Mouse (Mus musculus) layer of hippocampus, adult 11-12 months (tissue): ENCODE measurements around the gene Xpnpep2.

ENCODE experiments used
- DNase-seq: peaks from one replicate; pipeline ENCODE4 v3.0.0; 2022; ENCODE audit warnings: low spot score

The Xpnpep2 gene

DNA sequence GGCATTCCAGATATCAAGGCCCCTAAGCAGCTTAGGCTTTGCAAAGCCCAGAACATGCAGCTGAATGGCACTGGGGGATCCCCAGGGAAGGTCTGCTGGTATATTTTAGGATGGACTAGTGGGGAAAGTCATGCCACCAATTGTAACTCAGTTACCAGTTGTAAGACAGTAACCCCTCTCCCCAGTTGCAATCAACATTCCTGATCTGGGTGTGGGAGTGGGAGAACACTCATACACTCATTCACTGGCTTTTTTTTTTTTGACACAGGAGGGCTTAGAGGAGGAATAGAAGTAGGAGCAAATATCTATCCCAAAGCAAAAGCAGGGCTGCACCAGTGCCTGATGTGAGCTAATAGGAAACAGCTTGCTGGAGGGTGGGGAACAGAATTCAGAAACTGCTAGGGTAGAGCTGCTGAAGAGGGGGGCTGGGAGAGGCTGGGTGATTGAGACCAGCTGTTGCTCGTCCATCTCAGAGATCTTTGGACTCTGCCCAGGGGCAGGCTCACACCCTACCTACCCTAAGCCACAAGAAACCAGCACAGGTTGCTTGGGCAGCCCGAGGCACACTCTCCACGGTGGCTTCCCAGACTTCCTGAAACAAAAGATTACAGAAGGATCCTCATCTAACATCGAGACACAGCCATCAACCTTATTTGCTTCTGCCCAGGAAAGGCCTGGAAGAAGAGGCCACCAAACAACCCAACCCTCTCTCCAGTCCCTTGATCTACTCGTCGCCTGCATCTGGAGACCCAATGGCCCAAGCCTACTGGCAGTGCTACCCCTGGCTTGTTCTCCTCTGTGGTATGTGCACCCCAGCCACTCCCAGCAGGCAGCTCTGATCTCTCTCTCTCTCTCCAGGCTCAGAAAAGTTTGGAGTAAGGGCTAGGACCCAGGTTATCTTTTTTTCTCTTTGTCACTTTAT lies at the start of gene Xpnpep2:
Xpnpep2 (plus strand) TSS at position 332 of the 922 bp plus-strand sequence.
- DNase-seq, result no peak

DNA sequence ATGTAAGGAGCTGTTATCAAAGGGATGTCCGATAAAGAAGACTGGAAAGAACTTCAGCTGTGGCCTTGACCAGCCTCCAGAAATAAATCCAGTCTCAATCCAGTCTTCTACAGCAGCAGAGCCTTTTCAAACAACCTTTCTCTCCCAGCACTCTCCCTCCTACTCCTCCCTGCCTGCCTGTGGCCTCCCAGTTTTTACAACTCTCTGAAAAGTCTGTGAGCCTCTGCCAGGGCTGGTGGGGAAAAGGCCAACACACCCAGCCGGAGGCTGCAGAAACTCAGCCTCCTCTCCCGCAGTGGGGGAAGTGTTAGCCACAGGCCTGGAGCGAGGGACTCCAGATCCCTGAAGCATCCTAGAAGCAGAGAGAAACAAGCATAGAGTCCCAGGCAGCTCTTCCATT lies 46.0 kb upstream of the Xpnpep2 start:
- no peak for DNase-seq

DNA sequence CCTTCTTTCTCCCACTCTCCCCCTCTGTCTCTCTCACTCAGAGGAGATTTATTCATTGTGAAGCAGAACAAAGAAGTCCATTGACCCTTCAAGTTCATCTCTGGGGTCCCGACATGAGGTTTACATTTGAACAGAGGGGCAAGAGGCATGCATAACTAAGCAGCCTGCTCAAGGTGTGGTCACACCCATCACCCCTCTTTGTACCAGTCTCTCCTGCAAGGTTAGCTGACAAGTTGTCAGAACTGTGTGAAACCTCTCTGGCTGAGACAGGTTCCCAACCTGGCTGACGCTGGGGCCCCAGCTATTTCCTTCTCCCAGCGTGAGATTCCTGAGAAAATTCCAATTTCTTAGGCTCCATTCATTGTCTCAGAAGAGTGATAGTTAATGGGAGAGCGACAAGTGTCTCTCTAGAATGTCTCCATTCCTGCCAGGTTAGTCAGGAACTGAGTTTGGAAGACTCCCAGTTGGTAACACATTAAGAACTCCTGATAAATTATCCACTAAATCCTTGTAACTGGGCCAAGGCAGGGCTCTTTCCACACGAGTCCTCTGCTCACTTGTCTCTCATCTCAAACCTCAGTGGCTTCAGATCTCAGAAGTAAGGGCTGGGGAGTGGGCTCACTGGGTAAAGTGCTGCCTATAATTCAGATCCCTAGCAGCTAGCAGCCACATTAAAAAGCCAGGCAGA lies 44.2 kb upstream of the Xpnpep2 start:
- no peak for DNase-seq

DNA sequence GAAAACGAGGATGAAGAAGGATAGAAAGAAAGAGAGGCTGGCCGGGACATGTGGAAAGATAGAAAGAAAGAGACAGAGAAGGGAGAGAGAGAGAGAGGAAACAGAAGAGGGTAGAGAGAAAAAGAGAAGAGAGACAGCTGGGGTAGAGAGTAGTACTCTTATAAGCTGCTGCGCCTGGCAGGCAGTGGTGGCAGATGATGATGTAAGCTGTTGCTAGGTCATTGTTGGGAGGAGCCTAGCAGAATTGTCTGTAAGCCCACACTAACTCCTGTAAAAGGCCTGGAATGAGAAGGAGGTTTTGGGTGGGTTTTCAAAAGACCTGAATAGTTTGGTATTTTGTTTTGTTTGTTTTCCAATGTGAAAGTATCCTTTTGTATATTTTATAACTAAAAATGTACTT lies 41.6 kb upstream of the Xpnpep2 start:
- DNase-seq, result no peak

DNA sequence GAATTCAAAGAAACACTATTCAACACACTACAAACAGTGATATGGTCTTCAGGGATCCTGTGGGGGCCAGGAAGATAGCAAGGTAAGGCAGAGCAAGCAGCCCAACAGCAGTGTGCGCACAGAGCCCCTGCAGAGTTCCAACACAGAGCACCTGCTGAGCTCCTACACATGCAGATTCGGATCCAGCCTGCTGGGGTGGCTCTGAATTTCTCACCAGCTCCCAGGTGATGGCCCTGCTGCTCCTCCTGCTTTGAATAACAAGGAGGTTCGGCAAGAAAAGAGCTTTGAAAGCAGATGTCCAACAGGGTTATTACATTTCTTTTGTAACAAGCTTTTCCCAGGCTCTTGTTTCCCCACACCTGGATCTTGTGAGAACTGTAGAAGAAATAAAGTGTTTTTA lies 36.6 kb upstream of the Xpnpep2 start:
- DNase-seq, result no peak

DNA sequence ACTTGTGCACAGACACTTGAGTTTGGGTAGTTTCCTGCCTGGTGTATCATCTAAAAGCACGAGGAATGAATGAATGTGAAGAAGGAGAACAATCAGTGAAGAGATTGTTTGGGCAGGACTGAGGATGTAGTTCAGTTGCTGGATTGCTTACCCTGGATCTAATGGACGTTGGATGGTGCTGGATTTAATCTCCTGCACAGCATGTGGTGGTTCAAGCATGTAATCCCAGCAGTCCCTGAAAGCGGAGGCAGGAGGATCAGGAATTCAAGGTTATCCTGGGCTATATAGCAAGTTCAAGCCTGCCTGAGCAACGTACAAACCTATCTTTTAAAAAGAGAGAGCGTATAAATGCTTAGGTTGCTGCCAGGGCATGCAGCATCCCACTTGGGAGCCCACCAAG lies 36.1 kb upstream of the Xpnpep2 start:
- DNase-seq, result no peak

DNA sequence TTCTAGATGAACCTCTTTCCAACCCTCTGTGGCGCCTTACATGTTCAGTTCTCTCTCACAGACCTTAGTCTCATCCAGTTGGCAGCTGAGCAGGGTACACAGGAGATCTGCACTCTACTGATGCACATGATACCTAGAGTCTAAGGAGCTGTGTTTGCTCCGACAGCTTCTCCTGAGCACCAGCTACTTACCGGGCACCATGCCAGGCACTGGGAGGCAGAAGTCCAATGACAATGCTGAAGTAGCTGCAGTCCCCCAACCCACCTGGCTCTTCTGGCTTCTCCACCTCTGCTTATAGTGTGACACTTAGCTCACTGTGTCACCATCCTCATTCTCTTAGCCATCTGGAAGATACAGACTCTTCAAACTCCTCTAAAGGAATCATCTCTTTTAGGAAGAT lies 33.8 kb upstream of the Xpnpep2 start:
- no peak for DNase-seq

DNA sequence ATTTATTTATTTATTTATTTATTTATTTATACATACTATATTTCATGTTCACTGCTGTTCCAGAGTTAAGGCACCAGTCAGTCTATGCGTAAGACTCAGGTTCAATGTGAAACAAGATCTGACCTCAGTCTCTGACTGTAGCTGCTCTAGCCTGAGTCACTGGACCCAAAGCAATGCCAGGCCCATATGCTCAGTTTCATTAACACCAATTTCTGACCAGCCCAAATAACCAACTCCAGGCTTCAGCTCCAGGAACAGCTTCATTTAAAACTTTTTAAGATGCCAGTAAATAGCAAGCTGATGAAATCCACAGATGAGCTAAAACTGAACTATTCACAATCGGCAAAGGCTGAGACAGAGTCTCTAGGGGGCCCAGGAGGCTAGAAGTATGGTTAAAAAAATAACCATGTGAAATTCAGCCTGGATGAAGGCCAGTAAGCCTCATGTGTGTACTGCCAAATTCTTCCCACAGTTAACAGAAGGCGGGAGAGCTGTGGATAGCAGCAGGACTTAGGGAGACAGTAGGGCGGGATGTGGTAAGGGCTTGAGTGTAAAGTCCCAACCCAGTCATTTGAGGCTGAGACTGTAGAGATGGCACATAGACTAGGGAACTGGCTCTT lies 31.6 kb upstream of the Xpnpep2 start:
- no peak for DNase-seq

DNA sequence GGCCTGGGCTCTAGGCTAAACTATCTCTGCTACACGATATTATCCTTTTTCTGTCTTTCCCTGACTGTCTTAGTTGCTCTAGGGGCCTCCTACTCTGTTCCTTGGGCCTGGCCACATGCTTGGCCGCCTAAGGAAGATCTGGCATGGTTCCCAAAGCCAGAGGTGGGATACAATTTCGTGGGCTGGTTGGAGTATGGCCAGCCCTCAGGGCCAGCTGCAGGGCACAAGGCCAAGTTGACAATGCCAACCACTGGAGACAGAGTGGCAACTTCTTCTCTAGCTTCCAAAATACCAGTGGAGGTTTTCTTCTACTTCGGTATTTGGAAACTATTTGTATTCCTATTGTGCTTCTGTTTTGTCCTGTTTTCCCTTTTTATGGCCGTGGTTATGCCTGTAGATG lies 26.2 kb upstream of the Xpnpep2 start:
- DNase-seq, result no peak

DNA sequence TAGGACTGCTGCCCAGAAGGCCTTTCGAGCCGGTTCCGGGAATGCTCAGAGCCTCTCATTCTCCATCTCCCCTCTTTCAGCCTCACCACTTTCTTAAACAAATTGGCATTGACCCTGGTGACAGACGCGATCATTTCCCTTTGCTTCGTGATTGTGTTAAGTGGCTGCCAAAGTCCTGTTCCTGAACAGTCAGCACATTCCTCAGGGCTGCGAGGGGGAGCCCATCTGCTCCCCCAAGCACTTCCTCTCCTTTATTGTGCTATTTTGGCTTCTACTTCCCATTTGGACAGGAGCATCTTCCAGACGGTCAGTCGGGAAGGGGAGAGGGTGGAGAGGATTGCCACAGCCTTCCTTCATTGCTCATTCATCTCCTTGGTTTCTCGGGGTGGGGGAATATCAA lies 16.4 kb upstream of the Xpnpep2 start:
- no peak for DNase-seq

DNA sequence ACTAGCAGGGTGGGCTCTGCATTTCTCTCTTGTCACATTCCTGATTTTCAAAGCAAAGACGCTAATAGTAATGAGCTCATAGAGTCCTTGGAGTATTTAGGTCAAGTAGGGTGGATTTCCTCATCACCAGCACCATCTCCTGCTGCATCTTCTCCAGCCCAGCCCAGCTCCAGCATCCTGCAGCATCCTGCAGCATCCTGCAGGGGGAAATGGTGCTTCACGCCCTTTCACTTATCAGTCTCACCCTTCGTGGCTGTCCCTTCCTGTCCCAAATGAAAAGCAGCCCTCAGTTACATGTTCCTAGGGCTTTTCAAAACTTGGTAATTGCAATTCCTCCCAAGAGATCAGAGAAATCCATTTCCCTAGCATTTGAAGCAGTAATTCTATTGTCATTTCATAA lies 15.0 kb upstream of the Xpnpep2 start:
- DNase-seq, result no peak

DNA sequence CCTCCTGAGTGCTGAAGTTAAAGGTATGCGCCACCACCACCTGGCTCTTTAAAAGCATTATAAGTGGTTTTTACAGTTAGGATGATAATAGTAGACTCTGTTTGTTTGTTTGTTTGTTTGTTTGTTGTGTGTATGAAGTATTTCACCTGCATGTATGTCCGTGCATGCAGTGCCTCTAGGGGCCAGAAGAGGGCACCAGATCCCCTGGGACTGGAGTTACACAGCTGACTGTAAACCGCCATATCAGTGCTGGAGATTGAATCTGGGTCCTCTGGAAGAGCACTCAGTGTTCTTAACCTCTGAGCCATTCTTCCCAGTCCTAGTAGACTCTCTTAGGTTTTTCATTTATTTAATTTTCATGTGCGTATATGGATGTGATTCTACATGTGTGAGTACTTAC lies 13.9 kb upstream of the Xpnpep2 start:
- no peak for DNase-seq

DNA sequence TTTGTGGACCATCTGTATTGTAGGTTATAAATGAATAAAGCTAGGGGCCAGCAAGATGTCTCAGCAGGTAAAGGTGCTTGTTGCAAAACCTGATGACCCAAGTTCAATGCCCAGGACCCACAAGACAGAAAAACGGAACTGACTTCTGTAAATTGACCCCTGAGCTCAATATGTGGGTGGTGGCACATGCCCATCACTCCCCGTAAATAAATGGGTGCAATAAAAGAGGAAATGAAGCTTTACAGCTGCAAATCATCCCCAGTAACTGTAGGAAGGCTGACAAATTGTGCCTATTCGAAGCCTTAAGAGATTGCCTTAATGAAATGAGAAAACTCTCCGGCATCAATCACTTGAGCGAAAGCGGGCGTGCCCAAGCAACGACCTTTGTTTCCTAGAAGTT lies 11.9 kb upstream of the Xpnpep2 start:
- no peak for DNase-seq

DNA sequence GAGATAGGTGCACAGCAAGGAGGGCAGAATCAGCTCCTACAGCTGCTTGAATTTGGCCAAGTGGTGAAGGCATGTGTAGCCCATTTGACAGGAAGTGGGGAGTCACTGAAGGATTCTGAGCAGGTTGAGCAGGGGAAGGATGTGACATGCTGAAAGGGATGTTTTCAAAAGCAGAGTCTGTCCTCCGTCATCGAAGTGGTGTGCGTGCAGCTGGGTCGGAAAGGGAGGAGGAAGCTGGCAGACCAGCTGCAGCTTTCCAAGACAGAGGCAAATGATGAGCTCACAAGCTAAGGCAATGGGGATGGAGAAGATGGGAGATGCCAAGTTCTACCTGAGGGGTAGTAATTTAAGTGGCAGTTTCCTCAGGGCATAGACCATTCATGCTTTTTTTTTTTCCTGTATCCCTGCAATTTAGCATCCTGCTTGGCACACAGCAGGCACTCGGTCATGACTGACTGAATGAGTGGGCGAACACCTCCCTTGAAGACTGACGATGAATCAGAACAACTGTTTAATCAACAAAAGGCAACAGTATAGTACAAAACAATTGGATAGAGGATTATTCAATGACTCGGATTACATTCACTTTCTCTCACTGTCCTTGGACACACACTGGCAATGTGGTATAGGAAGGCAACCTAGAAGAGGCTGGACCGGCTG lies 9.9 kb upstream of the Xpnpep2 start:
- no peak for DNase-seq

DNA sequence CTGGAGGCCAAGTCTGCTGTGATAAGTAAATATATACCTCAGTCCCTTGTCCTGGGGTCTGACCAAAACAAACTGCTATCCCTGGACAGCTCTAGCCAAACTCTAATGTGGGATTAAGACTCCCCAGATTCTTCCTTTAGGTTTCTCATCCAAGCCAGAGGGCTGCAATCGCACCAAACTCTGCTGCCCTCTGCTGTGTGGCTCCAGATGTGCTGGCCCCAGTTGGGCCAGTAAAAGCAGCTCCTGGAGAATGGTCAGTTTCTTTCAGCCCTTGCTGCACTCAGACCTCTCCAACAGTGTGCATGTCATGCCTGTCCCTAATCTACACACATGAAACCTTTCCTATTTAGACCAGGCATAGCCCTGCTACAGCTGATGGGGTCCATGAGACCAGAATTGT lies 8.7 kb upstream of the Xpnpep2 start:
- no peak for DNase-seq

DNA sequence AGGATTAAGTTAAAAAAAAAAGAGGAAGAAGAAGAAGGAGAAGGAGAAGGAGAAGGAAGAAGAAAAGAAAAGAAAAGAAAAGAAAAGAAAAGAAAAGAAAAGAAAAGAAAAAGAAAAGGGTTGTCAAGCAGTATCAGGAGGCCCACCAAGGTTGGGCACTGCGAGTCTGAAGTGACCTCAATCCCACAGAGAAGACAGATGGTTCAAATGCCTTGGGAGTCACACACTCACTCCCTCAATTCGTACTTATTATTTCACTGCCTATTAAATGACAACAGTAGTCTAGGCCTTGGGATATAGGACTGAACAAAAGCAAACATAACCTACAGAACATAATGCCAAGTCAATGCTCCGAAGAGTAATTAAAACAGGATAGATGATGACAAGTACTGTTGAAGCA lies 5.3 kb upstream of the Xpnpep2 start:
- no peak for DNase-seq

DNA sequence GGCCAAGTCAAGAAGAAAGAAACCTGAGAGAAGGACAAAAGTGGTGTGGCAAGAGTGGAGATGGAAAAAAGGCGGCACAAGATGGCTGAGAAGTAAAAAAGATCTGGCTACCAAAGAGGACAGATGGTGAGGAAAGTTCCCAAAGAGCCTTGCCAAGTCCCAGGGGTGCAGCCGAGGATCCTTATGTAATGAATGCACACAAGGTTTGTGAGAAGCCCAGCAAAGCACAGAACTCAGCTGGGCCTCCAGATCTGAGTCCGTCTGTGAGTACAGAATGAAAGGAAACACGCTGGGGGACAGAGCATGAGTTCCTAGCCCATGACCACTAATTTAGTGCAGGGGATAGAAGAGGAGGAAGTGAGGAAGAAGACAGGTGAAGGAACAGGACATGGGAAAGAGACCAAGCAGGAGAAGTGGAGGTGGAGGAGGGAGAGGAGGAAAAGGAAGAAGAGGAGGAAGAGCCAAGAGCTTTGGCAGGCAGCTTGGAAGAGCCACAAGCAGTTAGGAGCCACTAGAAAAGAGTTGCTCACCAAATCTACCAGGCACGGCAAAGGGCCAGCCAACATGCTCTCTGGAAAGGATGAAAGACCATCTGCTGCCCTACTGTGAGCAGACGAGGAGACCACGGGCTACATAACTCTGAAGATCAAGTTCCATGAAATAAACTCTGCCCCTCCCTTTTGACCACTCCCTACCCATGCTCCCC lies 3.6 kb upstream of the Xpnpep2 start:
- peak; percentile 25 for DNase-seq

DNA sequence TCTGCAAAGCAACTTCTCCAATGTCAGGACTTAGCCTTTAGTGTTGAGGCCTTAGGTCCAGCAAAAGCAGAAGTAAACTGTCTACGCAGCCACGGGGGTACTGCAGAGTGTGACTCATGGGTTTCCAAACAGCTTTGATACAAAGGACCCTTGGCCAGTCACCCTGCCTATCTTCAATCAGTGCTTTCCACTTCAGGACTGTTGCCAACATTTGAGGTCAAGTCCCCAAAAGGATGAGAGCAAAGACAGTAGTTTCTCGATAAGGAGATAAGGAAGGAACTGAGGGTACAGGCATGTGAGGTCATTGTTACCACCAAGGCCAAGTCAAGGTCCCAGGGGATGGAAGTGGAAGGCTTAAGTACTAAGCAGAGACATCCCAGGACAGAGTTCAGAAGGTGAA lies 2.3 kb upstream of the Xpnpep2 start:
- no peak for DNase-seq

DNA sequence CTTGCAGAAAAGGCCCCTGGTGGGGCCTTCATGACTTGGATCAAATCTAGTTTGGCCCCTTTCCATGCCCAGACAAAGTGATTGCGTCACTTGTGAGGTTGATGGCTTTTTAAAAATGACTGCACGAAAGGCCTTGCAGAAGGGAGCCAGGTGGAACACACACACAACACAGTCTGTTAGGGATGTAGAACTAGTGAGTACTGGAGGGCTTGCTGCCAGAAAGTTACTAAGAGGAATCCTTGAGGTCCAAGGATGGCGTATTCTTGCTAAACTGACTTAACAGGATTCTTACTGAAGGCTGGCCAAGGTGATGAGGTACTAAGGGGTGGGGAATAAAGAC lies 761 bp downstream of the Xpnpep2 start:
- no peak for DNase-seq

DNA sequence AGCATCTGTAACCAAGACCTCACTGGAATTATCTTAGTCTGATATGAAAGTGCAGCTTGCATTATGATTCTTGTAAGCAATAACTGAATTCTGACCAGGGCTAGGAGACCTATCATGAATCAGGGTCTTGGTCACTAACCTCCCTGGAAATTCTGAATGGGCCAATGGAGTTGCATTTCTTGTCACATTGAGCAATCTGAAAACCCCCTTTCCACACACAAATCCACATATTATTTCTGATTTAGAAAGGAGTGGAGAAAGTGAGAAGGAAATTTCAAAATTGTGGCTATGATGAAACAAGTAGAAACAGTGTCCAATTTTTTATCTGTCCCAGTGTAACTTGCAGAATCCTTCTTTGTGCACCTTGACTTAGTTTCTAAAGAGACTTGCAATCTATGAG lies 10.8 kb downstream of the Xpnpep2 start:
- DNase-seq, result no peak

DNA sequence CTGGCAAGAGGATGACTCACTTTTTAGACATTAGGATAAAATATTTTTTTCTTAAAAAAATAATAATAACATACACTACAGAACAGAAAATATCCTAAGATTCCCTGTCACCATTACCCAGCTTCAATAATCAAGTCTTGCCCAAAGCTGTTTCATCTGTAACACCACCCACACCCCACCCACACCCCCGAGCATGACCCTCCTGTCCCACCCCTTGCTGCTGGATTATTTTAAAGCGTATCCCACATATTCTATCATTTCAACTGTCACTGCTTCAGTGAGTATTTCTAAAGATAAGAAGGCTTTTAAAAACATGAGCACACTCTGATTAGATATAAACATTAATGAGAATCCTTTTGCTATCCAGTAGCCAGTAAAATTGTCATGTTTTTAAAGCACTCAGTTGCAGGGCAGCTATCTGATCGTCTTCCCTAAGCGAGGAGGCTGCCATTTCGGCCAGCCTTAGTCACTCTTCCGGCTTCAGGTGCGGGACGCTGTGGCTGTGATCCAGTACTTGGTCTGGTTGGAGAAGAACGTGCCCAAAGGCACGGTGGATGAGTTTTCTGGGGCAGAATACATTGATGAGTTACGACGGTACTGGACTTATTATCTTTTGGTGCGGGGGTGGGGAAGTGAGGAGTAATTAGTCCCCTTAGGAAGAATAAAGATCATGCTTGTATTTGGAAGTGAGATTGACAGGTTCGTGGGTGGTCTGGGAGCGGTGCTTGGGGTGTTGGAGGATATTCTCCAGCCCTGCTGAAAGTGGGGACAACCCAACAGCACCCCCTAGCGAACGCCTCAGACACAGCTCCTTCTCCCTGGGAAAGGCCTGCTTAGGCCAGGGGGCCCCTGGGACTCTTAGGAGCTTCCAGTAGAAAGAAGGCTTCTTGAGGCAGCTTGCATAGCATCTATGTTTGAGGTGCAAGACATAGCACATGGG lies 15.9 kb downstream of the Xpnpep2 start:
- peak; percentile 53 for DNase-seq
